Mouse (Mus musculus): ENCODE measurements around the gene Pla2g4e. TPM values are rescaled to one million over a fixed set of nuclear protein-coding genes. Genes with fewer than 3 reads are reported as not detected.

Gene Pla2g4e
- polyA plus RNA-seq, 1 experiment from 2014 or later = 4.8 TPM

- Histone ChIP-seq H3K27ac (replicated peaks) (no peak overlapping the region), H3K9me3 (no peaks in the 10 kb centered on the region), H3K4me1 (replicated peaks) (no peaks in the 10 kb centered on the region), H3K4me3 (no peak overlapping the region), H3K36me3 (no peaks in the 10 kb centered on the region), H3K9ac (no peak overlapping the region), H3K4me2 (no peak overlapping the region), H3K27me3 (no peaks in the 10 kb centered on the region)
- 96% methylated on average over 7 of the region's 7 CpGs for WGBS
- no peak for ATAC-seq (ENCODE audit: low FRiP score, low read depth)
These were observed 73.8 kb downstream of the Pla2g4e start for GRCm38 (mm10) chr2:120171362-120171761.

DNA sequence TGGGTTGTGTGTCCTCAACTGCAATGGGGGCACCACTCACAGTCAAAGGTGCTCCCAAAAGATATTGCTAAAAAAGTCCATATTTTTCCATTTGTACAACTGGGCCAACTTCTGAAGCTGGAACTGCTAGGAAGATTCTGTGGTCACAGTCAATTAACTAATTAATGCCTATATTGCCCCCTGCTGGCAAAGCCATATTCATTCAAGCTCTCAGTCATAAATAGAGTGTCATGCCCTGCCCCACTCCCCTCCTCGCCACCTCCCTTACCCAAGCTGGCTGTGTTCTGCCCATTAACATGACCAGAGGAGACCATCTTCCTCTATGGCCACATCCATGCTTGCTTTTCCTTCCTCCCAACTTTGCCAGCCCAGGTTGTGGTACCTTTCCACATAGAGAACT, 74.4 kb downstream of the Pla2g4e start:
- Histone ChIP-seq H3K36me3 (no peaks in the 10 kb centered on the region), H3K27ac (replicated peaks) (no peak overlapping the region), H3K9ac (no peak overlapping the region), H3K4me2 (no peak overlapping the region), H3K9me3 (no peaks in the 10 kb centered on the region), H3K27me3 (no peaks in the 10 kb centered on the region), H3K4me3 (no peak overlapping the region), H3K4me1 (replicated peaks) (no peaks in the 10 kb centered on the region)
- WGBS = 54% methylated on average over 1 of the region's 1 CpGs
- ATAC-seq (ENCODE audit: low FRiP score, low read depth) = no peak

GRCm38 (mm10) chr2:120169382-120169781, 75.8 kb downstream of the Pla2g4e start:
- H3K4me3 ChIP-seq = no peak overlapping the region

DNA sequence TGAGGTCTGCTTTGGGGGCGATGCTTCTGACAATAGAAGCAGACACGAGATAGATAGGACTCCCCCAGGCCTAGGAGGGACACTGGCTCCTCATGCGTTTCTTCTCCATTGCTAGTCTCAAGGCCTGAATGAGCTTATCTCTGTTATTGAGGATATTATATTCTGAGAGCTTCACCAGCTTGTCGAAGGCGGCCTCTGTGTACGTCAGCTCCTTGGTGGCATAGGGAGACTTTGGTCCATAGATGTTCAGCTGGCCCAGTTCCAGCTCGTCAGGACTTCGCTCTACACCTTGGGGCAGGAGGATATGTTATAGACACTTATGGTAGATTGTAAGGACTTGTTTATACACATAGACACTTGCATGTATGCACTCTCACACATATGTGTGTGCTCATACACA, 77.4 kb downstream of the Pla2g4e start:
- H3K9ac ChIP-seq = no peak overlapping the region
- H3K27ac ChIP-seq (replicated peaks) = no peak overlapping the region
- H3K36me3 ChIP-seq = no peaks in the 10 kb centered on the region
- no peaks in the 10 kb centered on the region for H3K27me3 ChIP-seq
- ATAC-seq (ENCODE audit: low FRiP score, low read depth) = no peak
- 93% methylated on average over 8 of the region's 8 CpGs for WGBS
- H3K9me3 ChIP-seq = no peaks in the 10 kb centered on the region
- no peak overlapping the region for H3K4me3 ChIP-seq
- H3K4me1 ChIP-seq (replicated peaks) = no peaks in the 10 kb centered on the region
- H3K4me2 ChIP-seq = no peak overlapping the region

More at GRCm38 (mm10) chr2:120169382-120169781, 75.8 kb downstream of the Pla2g4e start:
- H3K4me2 ChIP-seq = no peak overlapping the region
- no peaks in the 10 kb centered on the region for H3K36me3 ChIP-seq
- H3K9ac ChIP-seq = no peak overlapping the region
- H3K27ac ChIP-seq (replicated peaks) = no peak overlapping the region
- 81% methylated on average over 3 of the region's 3 CpGs for WGBS
- no peaks in the 10 kb centered on the region for H3K9me3 ChIP-seq
- no peaks in the 10 kb centered on the region for H3K4me1 ChIP-seq (replicated peaks)
- no peaks in the 10 kb centered on the region for H3K27me3 ChIP-seq
- ATAC-seq (ENCODE audit: low FRiP score, low read depth) = no peak

GRCm38 (mm10) chr2:120165474-120165873, 79.7 kb downstream of the Pla2g4e start:
- Histone ChIP-seq H3K27ac (replicated peaks) (no peak overlapping the region), H3K9ac (no peak overlapping the region), H3K4me1 (replicated peaks) (no peaks in the 10 kb centered on the region), H3K4me2 (no peak overlapping the region), H3K36me3 (no peaks in the 10 kb centered on the region), H3K4me3 (no peak overlapping the region), H3K9me3 (no peaks in the 10 kb centered on the region), H3K27me3 (no peaks in the 10 kb centered on the region)
- ATAC-seq (ENCODE audit: low FRiP score, low read depth) = no peak
- WGBS = 79% methylated on average over 10 of the region's 10 CpGs

DNA sequence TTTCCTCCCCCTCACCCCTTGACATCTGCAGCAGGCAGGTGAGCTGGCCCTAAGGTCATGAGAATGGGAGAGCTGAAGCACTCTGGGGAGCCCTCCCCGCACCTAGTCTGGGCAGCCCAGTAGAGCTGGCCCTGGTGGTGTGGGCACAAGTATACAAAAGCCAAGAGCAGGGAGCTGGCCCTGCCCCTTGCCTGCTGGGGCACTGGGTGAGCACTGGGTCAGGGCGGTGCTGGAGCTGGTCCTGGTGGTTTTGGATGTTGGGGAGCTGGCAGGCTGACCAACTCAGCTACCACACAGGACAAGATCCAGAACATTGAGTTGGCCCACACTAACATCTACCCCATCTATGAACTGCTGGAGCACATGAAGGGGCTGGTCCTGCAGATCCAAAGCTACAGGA, 85.7 kb downstream of the Pla2g4e start:
- Histone ChIP-seq H3K9ac (no peak overlapping the region), H3K27ac (replicated peaks) (no peak overlapping the region), H3K27me3 (no peaks in the 10 kb centered on the region), H3K36me3 (no peaks in the 10 kb centered on the region), H3K4me1 (replicated peaks) (no peaks in the 10 kb centered on the region), H3K4me2 (no peak overlapping the region), H3K9me3 (no peaks in the 10 kb centered on the region), H3K4me3 (no peak overlapping the region)
- WGBS = 83% methylated on average over 2 of the region's 2 CpGs
- no peak for ATAC-seq (ENCODE audit: low FRiP score, low read depth)

DNA sequence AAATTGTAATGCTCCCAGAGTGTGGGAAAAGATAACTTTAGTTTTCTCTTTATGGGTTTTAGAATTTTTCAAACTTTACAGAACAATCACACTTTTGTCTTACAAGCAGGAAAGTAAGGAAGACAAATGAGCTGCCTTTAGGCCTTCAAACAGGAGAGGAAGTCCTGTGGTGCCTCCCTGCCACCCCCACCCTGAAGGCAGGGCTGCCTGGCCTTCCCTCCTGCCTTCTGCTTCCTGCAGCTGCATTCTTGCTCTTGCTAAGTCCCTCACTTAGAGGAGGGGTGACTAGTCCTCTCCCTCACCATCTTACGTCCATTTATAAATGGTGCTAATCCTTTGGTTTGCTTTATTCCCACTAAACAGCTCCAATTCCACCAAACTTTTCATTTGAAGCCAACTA, 86.3 kb downstream of the Pla2g4e start:
- no peak for ATAC-seq (ENCODE audit: low FRiP score, low read depth)
- Histone ChIP-seq H3K27me3 (no peaks in the 10 kb centered on the region), H3K4me1 (replicated peaks) (peaks cover 2% of the 10 kb centered on the region), H3K9ac (no peak overlapping the region), H3K27ac (replicated peaks) (no peak overlapping the region), H3K9me3 (no peaks in the 10 kb centered on the region), H3K36me3 (no peaks in the 10 kb centered on the region), H3K4me2 (no peak overlapping the region), H3K4me3 (no peak overlapping the region)
- WGBS = 40% methylated on average over 1 of the region's 1 CpGs

- Histone ChIP-seq H3K4me2 (no peak overlapping the region), H3K4me1 (replicated peaks) (peaks cover 6% of the 10 kb centered on the region), H3K4me3 (no peak overlapping the region), H3K9me3 (no peaks in the 10 kb centered on the region), H3K36me3 (no peaks in the 10 kb centered on the region), H3K27ac (replicated peaks) (no peak overlapping the region), H3K27me3 (no peaks in the 10 kb centered on the region), H3K9ac (no peak overlapping the region)
- ATAC-seq (ENCODE audit: low FRiP score, low read depth) = no peak
- WGBS = 56% methylated on average over 5 of the region's 5 CpGs
These were observed 87.1 kb downstream of the Pla2g4e start for GRCm38 (mm10) chr2:120158016-120158415.

GRCm38 (mm10) chr2:120157606-120158005, 87.5 kb downstream of the Pla2g4e start:
- 72% methylated on average over 2 of the region's 2 CpGs for WGBS
- Histone ChIP-seq H3K9me3 (no peaks in the 10 kb centered on the region), H3K4me3 (no peak overlapping the region), H3K36me3 (no peaks in the 10 kb centered on the region), H3K4me2 (no peak overlapping the region), H3K27me3 (no peaks in the 10 kb centered on the region), H3K4me1 (replicated peaks) (peaks cover 6% of the 10 kb centered on the region), H3K27ac (replicated peaks) (no peak overlapping the region), H3K9ac (no peak overlapping the region)
- ATAC-seq (ENCODE audit: low FRiP score, low read depth) = no peak

DNA sequence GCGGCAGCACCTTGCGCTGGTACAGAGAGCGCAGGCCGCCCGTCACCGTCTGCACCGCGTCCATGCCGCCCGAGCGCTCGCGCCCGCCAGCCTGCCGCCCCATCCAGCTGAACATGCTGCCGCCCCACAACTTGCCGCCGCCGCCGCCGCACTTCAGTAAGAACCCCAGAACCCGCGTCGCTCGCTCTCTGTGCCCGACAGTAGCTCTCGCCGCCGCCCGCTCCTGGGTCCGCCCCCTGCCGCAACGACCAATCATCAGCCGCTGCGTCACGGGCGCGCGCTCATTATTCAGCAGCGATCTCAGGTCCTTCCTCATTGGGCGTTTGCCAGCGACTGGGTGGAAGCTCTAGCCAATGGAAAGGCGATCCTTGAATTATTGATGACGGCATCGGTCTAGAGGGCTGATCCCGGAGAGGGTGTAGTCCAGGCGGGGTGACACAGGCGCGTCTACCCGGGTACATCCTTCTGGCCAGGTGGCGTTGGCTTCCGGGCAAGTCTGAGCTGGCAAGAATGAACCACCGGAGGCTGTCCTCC, 90.7 kb downstream of the Pla2g4e start, which contains the start of gene Ehd4:
TSS of gene Ehd4 (minus strand) at position 246 of the 534 bp plus-strand sequence.
- H3K4me3 ChIP-seq = peak within 1 kb of the TSS; percentile 70

GRCm38 (mm10) chr2:120153586-120154360, 91.4 kb downstream of the Pla2g4e start:
- Histone ChIP-seq H3K4me1 (replicated peaks) (peaks cover 6% of the 10 kb centered on the region), H3K27me3 (no peaks in the 10 kb centered on the region), H3K9me3 (no peaks in the 10 kb centered on the region), H3K9ac (peak overlapping the region; percentile 54), H3K27ac (replicated peaks) (peak overlapping the region; percentile 61; the same call in 1 of the 2 replicates), H3K4me3 (peak overlapping the region; percentile 70), H3K36me3 (no peaks in the 10 kb centered on the region), H3K4me2 (peak overlapping the region; percentile 97)
- 3% methylated on average over 38 of the region's 38 CpGs for WGBS
- ATAC-seq (ENCODE audit: low FRiP score, low read depth) = no peak

More for the DNA sequence above, 90.7 kb downstream of the Pla2g4e start, which contains the start of gene Ehd4:
- H3K27ac ChIP-seq (replicated peaks) = peak within 1 kb of the TSS; percentile 61; the same call in 1 of the 2 replicates
- no peaks in the 10 kb centered on the region for H3K27me3 ChIP-seq
- H3K9ac ChIP-seq = peak within 1 kb of the TSS; percentile 54
- peak within 1 kb of the TSS; percentile 97 for H3K4me2 ChIP-seq
- no peaks in the 10 kb centered on the region for H3K36me3 ChIP-seq
- H3K9me3 ChIP-seq = no peaks in the 10 kb centered on the region
- peaks cover 6% of the 10 kb centered on the region for H3K4me1 ChIP-seq (replicated peaks)
- under 1% methylated on average over 53 of the region's 53 CpGs for WGBS
- peak; percentile 99 for ATAC-seq (ENCODE audit: low FRiP score, low read depth)

- H3K4me2 ChIP-seq = no peak overlapping the region
- no peak overlapping the region for H3K9ac ChIP-seq
- 87% methylated on average over 3 of the region's 3 CpGs for WGBS
- H3K4me1 ChIP-seq (replicated peaks) = peaks cover 6% of the 10 kb centered on the region
- H3K27ac ChIP-seq (replicated peaks) = no peak overlapping the region
- no peak for ATAC-seq (ENCODE audit: low FRiP score, low read depth)
- no peak overlapping the region for H3K4me3 ChIP-seq
- H3K36me3 ChIP-seq = no peaks in the 10 kb centered on the region
- H3K9me3 ChIP-seq = no peaks in the 10 kb centered on the region
- H3K27me3 ChIP-seq = no peaks in the 10 kb centered on the region
These were observed 94.6 kb downstream of the Pla2g4e start for GRCm38 (mm10) chr2:120150571-120150970.

Data from hindbrain, embryonic 15.5 days (tissue).